Mouse (Mus musculus) heart, embryonic 14.5 days (tissue): ENCODE results near the gene Nfib. TPM values are rescaled to one million over a fixed set of nuclear protein-coding genes. Genes with fewer than 3 reads are reported as not detected.

ENCODE experiments used
- ATAC-seq: fragments of 200-750 bp; cut with Nextera tagmentation; 2 replicates; pipeline ENCODE4 v1.8.0; 2017; ENCODE audit warnings: low read depth, moderate TSS enrichment; ENCODE audit not compliant: insufficient number of reproducible peaks, insufficient read depth, low FRiP score
- H3K27ac ChIP-seq, 2 experiments: fragments of 200-500 bp in 1 of 2; fragments of 300-500 bp in 1 of 2; sonication (generic) in 1 of 2; replicated peaks in 1 of 2; 2 replicates each; pipeline ENCODE4 v1.5.1; 2012 to 2014; ENCODE audit warnings: low read depth in 2 of 2, low read length in 2 of 2, control low read depth in 1 of 2, mild to moderate bottlenecking in 1 of 2, mixed read lengths in 1 of 2; ENCODE audit not compliant: control insufficient read depth in 1 of 2, insufficient read depth in 1 of 2
- H3K27me3 ChIP-seq: fragments of 300-500 bp; sonication (generic); 2 replicates; pipeline ENCODE4 v1.6.1; 2014; ENCODE audit warnings: mild to moderate bottlenecking, low read length, control low read depth; ENCODE audit not compliant: control insufficient read depth, insufficient read depth
- H3K36me3 ChIP-seq: fragments of 300-500 bp; sonication (generic); 2 replicates; pipeline ENCODE4 v1.6.1; 2014; ENCODE audit warnings: mild to moderate bottlenecking, control low read depth, low read length, mixed read lengths; ENCODE audit not compliant: control insufficient read depth, insufficient read depth
- H3K4me1 ChIP-seq, 2 experiments: fragments of 200-500 bp in 1 of 2; fragments of 300-500 bp in 1 of 2; sonication (generic) in 1 of 2; 2 replicates each; pipeline ENCODE4 v1.6.1; 2012 to 2014; ENCODE audit warnings: low read length in 2 of 2, control low read depth in 1 of 2, mixed read lengths in 1 of 2; ENCODE audit not compliant: control insufficient read depth in 2 of 2, insufficient read depth in 2 of 2
- H3K4me2 ChIP-seq: fragments of 300-500 bp; sonication (generic); 2 replicates; pipeline ENCODE4 v1.6.1; 2014; ENCODE audit warnings: mild to moderate bottlenecking, low read length
- H3K4me3 ChIP-seq, 2 experiments: fragments of 200-500 bp in 1 of 2; fragments of 300-500 bp in 1 of 2; sonication (generic) in 1 of 2; 2 replicates each; pipeline ENCODE4 v1.5.1; 2012 to 2014; ENCODE audit warnings: low read length in 2 of 2, mild to moderate bottlenecking in 2 of 2, control low read depth in 1 of 2, low read depth in 1 of 2, moderate library complexity in 1 of 2; ENCODE audit not compliant: control insufficient read depth in 1 of 2, insufficient read depth in 1 of 2
- H3K9ac ChIP-seq: fragments of 300-500 bp; sonication (generic); 2 replicates; pipeline ENCODE4 v1.6.1; 2014; ENCODE audit warnings: mild to moderate bottlenecking, low read length
- H3K9me3 ChIP-seq: fragments of 300-500 bp; sonication (generic); 2 replicates; pipeline ENCODE4 v1.6.1; 2016; ENCODE audit warnings: low read length, control low read depth; ENCODE audit not compliant: control insufficient read depth
- WGBS: fragments of 180-500 bp; shearing (Covaris S2); extraction: QIAGEN DNeasy Blood & Tissue Kit; methylation state at CpG from one replicate; pipeline ENCODE4 v1.1.7; 2014; 5-methylcytosine and 5-hydroxymethylcytosine counted together
- polyA plus RNA-seq: library from polyadenylated mRNA; unstranded; fragments of >200 nt; fragmentation: Nextera tagmentation; extraction: Ambion mirVana; gene quantifications from 2 replicates; pipeline ENCODE4 v1.2.1, GENCODE M21; 2014

Nfib gene
- 78.1 and 79.8 TPM in 2 replicates for polyA plus RNA-seq

- 52% methylated on average over 23 of the region's 23 CpGs for WGBS
- no peak within 1 kb of the TSS for H3K9ac ChIP-seq
- H3K4me3 ChIP-seq, result no peak within 1 kb of the TSS
- H3K27me3 ChIP-seq, result no peaks in the 10 kb centered on the region
- H3K9me3 ChIP-seq, result no peaks in the 10 kb centered on the region
- peak within 1 kb of the TSS; percentile 34 for H3K4me2 ChIP-seq
- peaks cover 33 to 61% of the 10 kb centered on the region in 2 experiments for H3K4me1 ChIP-seq
- peak within 1 kb of the TSS; percentile 66 to 72 for H3K27ac ChIP-seq
- H3K36me3 ChIP-seq, result no peaks in the 10 kb centered on the region
- 0 out of 2 replicates have a peak, but pooled peaks have one; percentile 11 for ATAC-seq
Observed at GRCm38 (mm10) chr4:82704841-82705794, at the start of gene Nfib. TSS of gene Nfib (minus strand) at chr4:82705750.

GRCm38 (mm10) chr4:82735764-82736163 lies 30.2 kb upstream of the Nfib start:
- Histone ChIP-seq H3K4me3 (no peak overlapping the region), H3K27me3 (no peaks in the 10 kb centered on the region), H3K9me3 (no peaks in the 10 kb centered on the region), H3K9ac (no peak overlapping the region), H3K36me3 (no peaks in the 10 kb centered on the region), H3K27ac (peak overlapping the region; percentile 42 to 55; a peak in 3 of 4 replicates), H3K4me1 (peaks cover 4 to 6% of the 10 kb centered on the region in 2 experiments), H3K4me2 (no peak overlapping the region)
- 12% methylated on average over 5 of the region's 5 CpGs for WGBS
- ATAC-seq, result no peak

- Histone ChIP-seq H3K4me3 (no peak overlapping the region), H3K9me3 (no peaks in the 10 kb centered on the region), H3K9ac (no peak overlapping the region), H3K4me1 (peaks cover 4 to 6% of the 10 kb centered on the region in 2 experiments), H3K4me2 (no peak overlapping the region), H3K36me3 (no peaks in the 10 kb centered on the region), H3K27me3 (no peaks in the 10 kb centered on the region), H3K27ac (peak overlapping the region; percentile 6 to 55)
- no peak for ATAC-seq
- 75% methylated on average over 22 of the region's 22 CpGs for WGBS
Observed at GRCm38 (mm10) chr4:82734765-82735481, 29.4 kb upstream of the Nfib start.

GRCm38 (mm10) chr4:82734348-82734747 lies 28.8 kb upstream of the Nfib start:
- H3K9me3 ChIP-seq, result no peaks in the 10 kb centered on the region
- no peak for ATAC-seq
- H3K27ac ChIP-seq, result peak overlapping the region; percentile 6 to 55; a peak in 3 of 4 replicates
- WGBS, result 53% methylated on average over 5 of the region's 5 CpGs
- H3K4me3 ChIP-seq, result no peak overlapping the region
- peaks cover 4 to 6% of the 10 kb centered on the region in 2 experiments for H3K4me1 ChIP-seq
- no peak overlapping the region for H3K9ac ChIP-seq
- no peak overlapping the region for H3K4me2 ChIP-seq
- no peaks in the 10 kb centered on the region for H3K27me3 ChIP-seq
- H3K36me3 ChIP-seq, result no peaks in the 10 kb centered on the region

- peaks cover 4 to 6% of the 10 kb centered on the region in 2 experiments for H3K4me1 ChIP-seq
- H3K9me3 ChIP-seq, result no peaks in the 10 kb centered on the region
- no peak overlapping the region for H3K27ac ChIP-seq
- H3K4me2 ChIP-seq, result no peak overlapping the region
- WGBS, result 82% methylated on average over 3 of the region's 3 CpGs
- no peak for ATAC-seq
- no peak overlapping the region for H3K9ac ChIP-seq
- H3K36me3 ChIP-seq, result no peaks in the 10 kb centered on the region
- H3K27me3 ChIP-seq, result no peaks in the 10 kb centered on the region
- H3K4me3 ChIP-seq, result no peak overlapping the region
Observed at GRCm38 (mm10) chr4:82733636-82734035, 28.1 kb upstream of the Nfib start.

GRCm38 (mm10) chr4:82730248-82730887 lies 24.8 kb upstream of the Nfib start:
- 69% methylated on average over 5 of the region's 5 CpGs for whole genome bisulfite sequencing
- Histone ChIP-seq H3K27ac (no peak overlapping the region), H3K4me3 (no peak overlapping the region), H3K36me3 (no peaks in the 10 kb centered on the region), H3K4me1 (peaks cover 0 to 4% of the 10 kb centered on the region in 2 experiments; a peak in 1 of 4 replicates), H3K27me3 (no peaks in the 10 kb centered on the region), H3K9me3 (no peaks in the 10 kb centered on the region), H3K4me2 (no peak overlapping the region), H3K9ac (no peak overlapping the region)
- no peak for ATAC-seq

- Histone ChIP-seq H3K9me3 (0 out of 2 replicates have a peak, but pooled peaks cover 4% of the 10 kb centered on the region), H3K36me3 (no peaks in the 10 kb centered on the region), H3K27me3 (no peaks in the 10 kb centered on the region), H3K9ac (no peak overlapping the region), H3K4me3 (no peak overlapping the region), H3K27ac (no peak overlapping the region), H3K4me2 (no peak overlapping the region), H3K4me1 (no peaks in the 10 kb centered on the region)
- WGBS, result 69% methylated on average over 10 of the region's 10 CpGs
- ATAC-seq, result no peak
Observed at GRCm38 (mm10) chr4:82724058-82724457, 18.5 kb upstream of the Nfib start.
